Mouse (Mus musculus): ENCODE measurements at regions not wholly inside any gene's neighbourhood (a gene's known extent, or its start where the extent isn't known, plus 50 kb on each side); places are given as distances from the start of the nearest gene placed in this dataset.

DNA sequence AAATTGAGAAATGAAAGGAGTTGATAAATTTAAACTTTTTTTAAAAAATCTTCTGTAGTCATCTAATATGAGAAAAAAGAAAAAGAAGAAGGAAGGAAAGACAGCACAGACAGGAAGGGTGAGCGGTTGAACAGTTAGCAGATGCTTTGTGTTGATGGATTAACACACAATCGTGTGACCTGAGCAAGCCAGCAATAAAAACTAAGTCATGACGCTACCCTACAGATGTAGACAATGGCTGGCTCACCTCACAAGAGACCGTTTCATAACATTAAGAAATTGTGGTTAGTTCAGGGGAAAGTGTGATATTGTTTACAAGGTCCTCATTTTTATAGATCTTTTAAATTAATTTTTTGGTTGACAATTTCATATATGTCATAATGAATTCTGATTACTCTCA, 99.4 kb upstream of the Otud4 start:
- Histone ChIP-seq H3K4me2 (ENCODE audit: low read depth, low read length, severe bottlenecking) (no peak overlapping the region), H3K36me3 (ENCODE audit: control insufficient read depth, insufficient read depth, low read length) (no peaks in the 10 kb centered on the region), H3K4me3 (ENCODE audit: low read depth, low read length) (no peak overlapping the region), H3K27ac (ENCODE audit: low read depth, low read length) (no peak overlapping the region), H3K9me3 (ENCODE audit: control insufficient read depth, low read length) (no peaks in the 10 kb centered on the region), H3K27me3 (ENCODE audit: control insufficient read depth, insufficient read depth, low read length) (no peaks in the 10 kb centered on the region), H3K9ac (ENCODE audit: low read length) (no peak overlapping the region), H3K4me1 (replicated peaks; ENCODE audit: control insufficient read depth, insufficient read depth, low read length) (no peaks in the 10 kb centered on the region)
- DNase-seq (ENCODE audit: low spot score) (no peak), ATAC-seq (replicated peaks; ENCODE audit: low FRiP score) (no peak)
- 84% methylated on average over 4 of the region's 4 CpGs for WGBS

DNA sequence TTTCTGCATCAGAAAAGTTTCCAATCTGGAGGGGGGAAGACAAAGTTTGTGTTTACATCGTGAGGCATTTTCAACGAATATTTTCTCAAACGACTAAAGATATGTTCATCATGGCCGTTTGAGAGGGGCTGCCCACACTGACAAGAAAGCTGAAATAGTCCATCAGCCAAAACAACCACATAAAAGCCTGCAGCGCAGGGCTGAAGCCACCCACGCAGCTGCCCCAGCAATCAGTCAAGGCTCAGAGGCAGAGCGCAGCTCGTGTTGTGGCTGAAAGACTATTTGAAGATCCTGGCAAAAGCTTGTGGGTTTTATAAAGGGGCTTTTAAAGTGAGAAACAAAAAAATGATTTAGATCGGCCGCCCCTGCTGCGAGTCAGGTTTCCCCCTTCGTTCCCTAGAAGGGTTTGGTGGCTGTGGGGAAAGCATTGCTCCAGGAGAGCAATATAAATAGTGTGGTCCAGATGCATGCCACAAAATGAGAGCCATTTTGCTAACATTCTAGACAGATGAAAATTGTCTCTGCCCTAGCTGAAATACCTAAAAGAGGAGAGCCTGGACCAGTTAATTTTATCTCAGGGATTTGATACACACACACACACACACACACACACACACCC, 105.0 kb upstream of the Otud4 start:
- 86% methylated on average over 12 of the region's 12 CpGs for WGBS
- DNase-seq (ENCODE audit: low spot score) (no peak), ATAC-seq (replicated peaks; ENCODE audit: low FRiP score) (no peak)

DNA sequence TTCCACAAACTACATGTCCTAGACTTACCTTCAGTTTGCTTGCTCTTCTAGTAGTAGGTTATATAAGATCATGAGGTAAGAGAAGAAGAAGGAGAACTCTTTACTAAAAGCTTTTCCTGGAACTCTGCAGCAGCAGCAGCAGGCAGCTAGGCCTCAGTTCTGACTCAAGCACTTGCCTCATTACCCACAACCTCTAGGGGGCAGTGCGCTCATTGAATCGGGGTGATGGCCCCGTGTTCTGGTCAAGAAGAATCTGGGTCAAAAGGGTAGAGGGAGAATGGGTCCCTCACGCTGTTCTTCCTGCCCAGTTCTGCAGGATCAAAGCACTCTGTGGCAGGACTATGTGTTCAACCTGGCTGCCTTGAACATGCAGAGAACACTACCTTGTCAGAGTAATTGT, 109.9 kb upstream of the Otud4 start:
- Histone ChIP-seq H3K9me3 (ENCODE audit: control insufficient read depth, low read length) (no peaks in the 10 kb centered on the region), H3K36me3 (ENCODE audit: control insufficient read depth, insufficient read depth, low read length) (no peaks in the 10 kb centered on the region), H3K9ac (ENCODE audit: low read length) (no peak overlapping the region), H3K27ac (ENCODE audit: low read depth, low read length) (no peak overlapping the region), H3K4me1 (replicated peaks; ENCODE audit: control insufficient read depth, insufficient read depth, low read length) (no peaks in the 10 kb centered on the region), H3K4me2 (ENCODE audit: low read depth, low read length, severe bottlenecking) (no peak overlapping the region), H3K27me3 (ENCODE audit: control insufficient read depth, insufficient read depth, low read length) (no peaks in the 10 kb centered on the region), H3K4me3 (ENCODE audit: low read depth, low read length) (no peak overlapping the region)
- DNase-seq (ENCODE audit: low spot score), result no peak
- WGBS, result 29% methylated on average over 4 of the region's 4 CpGs
- no peak for ATAC-seq (replicated peaks; ENCODE audit: low FRiP score)

More for the DNA sequence above, 105.0 kb upstream of the Otud4 start:
- Histone ChIP-seq H3K36me3 (ENCODE audit: control insufficient read depth, insufficient read depth, low read length) (no peaks in the 10 kb centered on the region), H3K4me3 (ENCODE audit: low read depth, low read length) (no peak overlapping the region), H3K27ac (ENCODE audit: low read depth, low read length) (no peak overlapping the region), H3K9me3 (ENCODE audit: control insufficient read depth, low read length) (no peaks in the 10 kb centered on the region), H3K9ac (ENCODE audit: low read length) (no peak overlapping the region), H3K4me1 (replicated peaks; ENCODE audit: control insufficient read depth, insufficient read depth, low read length) (no peaks in the 10 kb centered on the region), H3K27me3 (ENCODE audit: control insufficient read depth, insufficient read depth, low read length) (no peaks in the 10 kb centered on the region), H3K4me2 (ENCODE audit: low read depth, low read length, severe bottlenecking) (no peak overlapping the region)

GRCm38 (mm10) chr8:79522040-79522439, 117.4 kb upstream of the Otud4 start:
- ATAC-seq (replicated peaks; ENCODE audit: low FRiP score) (no peak), DNase-seq (ENCODE audit: low spot score) (no peak)
- Histone ChIP-seq H3K9me3 (ENCODE audit: control insufficient read depth, low read length) (no peaks in the 10 kb centered on the region), H3K4me3 (ENCODE audit: low read depth, low read length) (no peak overlapping the region), H3K27ac (ENCODE audit: low read depth, low read length) (no peak overlapping the region), H3K4me1 (replicated peaks; ENCODE audit: control insufficient read depth, insufficient read depth, low read length) (no peaks in the 10 kb centered on the region), H3K9ac (ENCODE audit: low read length) (no peak overlapping the region), H3K36me3 (ENCODE audit: control insufficient read depth, insufficient read depth, low read length) (no peaks in the 10 kb centered on the region), H3K4me2 (ENCODE audit: low read depth, low read length, severe bottlenecking) (no peak overlapping the region), H3K27me3 (ENCODE audit: control insufficient read depth, insufficient read depth, low read length) (no peaks in the 10 kb centered on the region)
- WGBS, result 75% methylated on average over 1 of the region's 1 CpGs

- Histone ChIP-seq H3K4me3 (ENCODE audit: low read depth, low read length) (no peak overlapping the region), H3K36me3 (ENCODE audit: control insufficient read depth, insufficient read depth, low read length) (no peaks in the 10 kb centered on the region), H3K9ac (ENCODE audit: low read length) (no peak overlapping the region), H3K27ac (ENCODE audit: low read depth, low read length) (no peak overlapping the region), H3K4me1 (replicated peaks; ENCODE audit: control insufficient read depth, insufficient read depth, low read length) (no peaks in the 10 kb centered on the region), H3K9me3 (ENCODE audit: control insufficient read depth, low read length) (no peaks in the 10 kb centered on the region), H3K4me2 (ENCODE audit: low read depth, low read length, severe bottlenecking) (no peak overlapping the region), H3K27me3 (ENCODE audit: control insufficient read depth, insufficient read depth, low read length) (no peaks in the 10 kb centered on the region)
- WGBS, result 90% methylated on average over 4 of the region's 4 CpGs
- no peak for DNase-seq (ENCODE audit: low spot score)
- no peak for ATAC-seq (replicated peaks; ENCODE audit: low FRiP score)
Measured at GRCm38 (mm10) chr8:79518966-79519365, 119.6 kb upstream of the Smad1 start.

- Histone ChIP-seq H3K4me2 (ENCODE audit: low read depth, low read length, severe bottlenecking) (no peak overlapping the region), H3K4me3 (ENCODE audit: low read depth, low read length) (no peak overlapping the region), H3K27me3 (ENCODE audit: control insufficient read depth, insufficient read depth, low read length) (no peaks in the 10 kb centered on the region), H3K4me1 (replicated peaks; ENCODE audit: control insufficient read depth, insufficient read depth, low read length) (no peaks in the 10 kb centered on the region), H3K27ac (ENCODE audit: low read depth, low read length) (no peak overlapping the region), H3K36me3 (ENCODE audit: control insufficient read depth, insufficient read depth, low read length) (no peaks in the 10 kb centered on the region), H3K9me3 (ENCODE audit: control insufficient read depth, low read length) (no peaks in the 10 kb centered on the region), H3K9ac (ENCODE audit: low read length) (no peak overlapping the region)
- 85% methylated on average over 6 of the region's 6 CpGs for WGBS
- ATAC-seq (replicated peaks; ENCODE audit: low FRiP score) (no peak), DNase-seq (ENCODE audit: low spot score) (no peak)
Measured at GRCm38 (mm10) chr8:79515282-79515783, 116.0 kb upstream of the Smad1 start.

DNA sequence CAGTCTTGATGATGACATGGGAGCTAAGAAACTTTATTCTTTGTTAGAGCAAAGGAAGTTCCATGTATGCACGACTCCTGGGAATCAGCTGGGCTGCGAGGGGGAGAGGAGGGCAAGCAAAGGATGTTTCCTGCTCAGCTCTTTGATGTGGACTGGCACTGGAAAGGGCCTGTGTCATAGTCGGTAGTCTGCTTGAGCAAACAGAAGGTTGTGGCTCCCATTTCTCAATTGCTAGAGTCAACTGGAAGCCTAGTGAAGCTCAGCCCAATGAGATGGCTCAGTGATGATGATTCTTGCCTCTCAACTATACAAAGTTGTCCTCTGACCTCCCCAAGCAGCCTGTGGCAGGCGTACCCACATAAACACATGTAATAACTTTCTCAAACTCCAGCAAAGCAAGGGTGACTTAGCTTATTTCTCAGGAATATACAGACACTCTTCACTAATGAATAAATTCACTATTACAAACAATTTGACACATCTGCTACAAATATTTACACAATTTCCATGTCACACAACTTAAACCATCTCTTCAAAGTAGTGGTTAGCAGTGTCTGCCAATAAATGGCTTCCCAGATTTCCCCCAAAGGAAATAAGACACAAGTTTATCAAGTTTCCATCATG, 115.4 kb upstream of the Smad1 start:
- no peak overlapping the region for H3K4me3 ChIP-seq (ENCODE audit: low read depth, low read length)
- WGBS, result 77% methylated on average over 4 of the region's 4 CpGs
- ATAC-seq (replicated peaks; ENCODE audit: low FRiP score), result no peak

DNA sequence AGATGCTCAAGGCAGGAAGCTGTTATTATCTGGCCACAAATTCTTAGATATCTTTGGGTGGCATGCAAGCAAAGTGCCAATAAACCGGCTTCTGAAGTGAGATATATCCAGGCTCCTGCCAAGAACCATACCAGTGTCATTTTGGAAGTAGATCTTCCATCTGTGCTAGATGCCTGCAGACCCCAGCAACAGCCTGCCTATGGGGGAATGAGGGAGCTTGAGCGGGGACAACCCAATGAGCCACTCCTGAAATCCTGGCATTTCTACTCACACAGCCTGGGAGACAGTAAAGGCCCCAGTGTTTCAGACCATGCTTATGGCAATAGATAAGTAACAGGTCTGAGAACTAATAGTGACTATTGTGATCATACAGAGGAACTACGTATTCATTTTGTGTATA, 109.3 kb upstream of the Smad1 start:
- Histone ChIP-seq H3K4me2 (ENCODE audit: low read depth, low read length, severe bottlenecking) (no peak overlapping the region), H3K4me3 (ENCODE audit: low read depth, low read length) (no peak overlapping the region), H3K27ac (ENCODE audit: low read depth, low read length) (no peak overlapping the region), H3K4me1 (replicated peaks; ENCODE audit: control insufficient read depth, insufficient read depth, low read length) (no peaks in the 10 kb centered on the region), H3K9me3 (ENCODE audit: control insufficient read depth, low read length) (no peaks in the 10 kb centered on the region), H3K36me3 (ENCODE audit: control insufficient read depth, insufficient read depth, low read length) (no peaks in the 10 kb centered on the region), H3K27me3 (ENCODE audit: control insufficient read depth, insufficient read depth, low read length) (no peaks in the 10 kb centered on the region), H3K9ac (ENCODE audit: low read length) (no peak overlapping the region)
- DNase-seq (ENCODE audit: low spot score) (no peak), ATAC-seq (replicated peaks; ENCODE audit: low FRiP score) (no peak)
- WGBS, result 90% methylated on average over 3 of the region's 3 CpGs

More for the DNA sequence above, 115.4 kb upstream of the Smad1 start:
- Histone ChIP-seq H3K4me1 (replicated peaks; ENCODE audit: control insufficient read depth, insufficient read depth, low read length) (no peaks in the 10 kb centered on the region), H3K9ac (ENCODE audit: low read length) (no peak overlapping the region), H3K4me2 (ENCODE audit: low read depth, low read length, severe bottlenecking) (no peak overlapping the region), H3K9me3 (ENCODE audit: control insufficient read depth, low read length) (no peaks in the 10 kb centered on the region), H3K27me3 (ENCODE audit: control insufficient read depth, insufficient read depth, low read length) (no peaks in the 10 kb centered on the region), H3K36me3 (ENCODE audit: control insufficient read depth, insufficient read depth, low read length) (no peaks in the 10 kb centered on the region), H3K27ac (ENCODE audit: low read depth, low read length) (no peak overlapping the region)
- DNase-seq (ENCODE audit: low spot score), result no peak

DNA sequence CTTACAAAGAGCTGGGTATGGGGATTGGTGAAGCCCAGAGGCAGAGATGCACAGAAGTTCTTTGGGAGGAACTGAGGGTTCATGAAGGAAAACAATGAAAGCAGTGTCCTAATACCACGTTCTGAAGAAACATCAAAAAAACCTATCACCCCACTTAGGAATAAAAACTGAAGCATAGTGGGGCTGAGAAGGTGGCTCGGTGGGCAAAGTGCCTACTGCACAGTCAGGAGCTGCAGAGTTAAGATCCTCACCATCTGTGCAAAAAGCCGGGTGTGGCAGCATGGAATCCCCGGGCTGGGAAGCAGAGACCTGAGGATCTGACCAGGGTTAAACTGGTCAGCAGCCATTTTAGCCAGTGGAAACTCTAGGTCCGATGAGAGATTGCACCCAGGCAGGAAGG, 106.1 kb upstream of the Smad1 start:
- Histone ChIP-seq H3K9me3 (ENCODE audit: control insufficient read depth, low read length) (no peaks in the 10 kb centered on the region), H3K9ac (ENCODE audit: low read length) (no peak overlapping the region), H3K4me2 (ENCODE audit: low read depth, low read length, severe bottlenecking) (no peak overlapping the region), H3K4me3 (ENCODE audit: low read depth, low read length) (no peak overlapping the region), H3K4me1 (replicated peaks; ENCODE audit: control insufficient read depth, insufficient read depth, low read length) (no peaks in the 10 kb centered on the region), H3K27ac (ENCODE audit: low read depth, low read length) (no peak overlapping the region), H3K36me3 (ENCODE audit: control insufficient read depth, insufficient read depth, low read length) (no peaks in the 10 kb centered on the region), H3K27me3 (ENCODE audit: control insufficient read depth, insufficient read depth, low read length) (no peaks in the 10 kb centered on the region)
- no peak for DNase-seq (ENCODE audit: low spot score)
- ATAC-seq (replicated peaks; ENCODE audit: low FRiP score), result no peak
- WGBS, result 75% methylated on average over 5 of the region's 5 CpGs

Measured in forebrain, embryonic 11.5 days (tissue).